Mouse (Mus musculus) CH12.LX (cell line): Measurements from ENCODE around the gene Aven.

Source experiments
- CHD2 ChIP-seq: IDR thresholded peaks from 2 replicates; pipeline ENCODE4 v1.6.1; 2011; ENCODE audit warnings: low read length, improper control_type of control experiment
- CTCF ChIP-seq, 2 experiments: IDR thresholded peaks in 1 of 2; conservative IDR thresholded peaks in 1 of 2; 2 replicates each; pipeline ENCODE4 v1.5.1; 2011 to 2012; ENCODE audit warnings: low read depth in 2 of 2, low read length in 2 of 2, improper control_type of control experiment in 1 of 2, inconsistent platforms in 1 of 2, mild to moderate bottlenecking in 1 of 2, moderate library complexity in 1 of 2
- MAFK ChIP-seq: IDR thresholded peaks from 2 replicates; pipeline ENCODE4 v1.6.1; 2011; ENCODE audit warnings: low read length, improper control_type of control experiment; ENCODE audit not compliant: insufficient replicate concordance
- MAZ ChIP-seq: IDR thresholded peaks from 2 replicates; pipeline ENCODE4 v1.6.1; 2012; ENCODE audit warnings: low read depth, mild to moderate bottlenecking, inconsistent platforms, low read length, improper control_type of control experiment, moderate library complexity
- NRF1 ChIP-seq: IDR thresholded peaks from 2 replicates; pipeline ENCODE4 v1.6.1; 2014; ENCODE audit warnings: low read depth, mild to moderate bottlenecking, inconsistent platforms, low read length, improper control_type of control experiment, moderate library complexity
- POLR2A ChIP-seq: IDR thresholded peaks from 2 replicates; pipeline ENCODE4 v1.6.1; 2011; ENCODE audit warnings: low read depth, mild to moderate bottlenecking, improper control_type of control experiment, low read length
- SIN3A ChIP-seq: IDR thresholded peaks from 2 replicates; pipeline ENCODE4 v1.6.1; 2012; ENCODE audit warnings: low read length, improper control_type of control experiment, inconsistent platforms
- UBTF ChIP-seq: IDR thresholded peaks from 2 replicates; pipeline ENCODE4 v1.6.1; 2012; ENCODE audit warnings: low read depth, mild to moderate bottlenecking, inconsistent platforms, low read length, improper control_type of control experiment, moderate library complexity
- ZC3H11A ChIP-seq: IDR thresholded peaks from 2 replicates; pipeline ENCODE4 v1.6.1; 2012; ENCODE audit warnings: low read depth, mild to moderate bottlenecking, inconsistent platforms, low read length, improper control_type of control experiment

DNA sequence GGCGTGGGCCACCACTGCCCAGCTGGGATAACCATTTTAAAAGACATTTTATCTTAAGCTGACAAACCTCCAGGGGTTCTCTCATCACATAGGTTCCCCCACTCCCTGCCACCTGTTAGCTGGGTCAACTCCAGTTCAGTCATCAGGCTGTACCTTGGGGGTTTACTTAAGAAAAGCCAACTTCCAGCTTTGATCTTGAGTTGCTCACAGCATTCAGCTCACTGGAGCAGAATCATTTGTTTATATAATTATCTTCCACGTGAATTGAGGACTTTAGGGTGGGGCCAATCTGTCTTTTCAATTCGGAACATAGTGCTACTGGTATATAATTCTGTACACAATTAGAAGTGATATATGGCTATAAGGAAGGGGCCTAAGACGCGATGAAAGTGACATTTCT is 1.1 kb upstream of the Aven start:
- TF ChIP-seq CTCF (conservative IDR thresholded peaks at IDR 0.05 in 1 of 2, IDR thresholded peaks at IDR 0.05 in 1 of 2; ENCODE audit: low read depth in 2 of 2, low read length in 2 of 2) (no peak), POLR2A (no peak), CHD2 (no peak), ZC3H11A (no peak), MAFK (no peak), NRF1 (no peak), MAZ (no peak), UBTF (no peak), SIN3A (no peak)
